Mouse (Mus musculus): ENCODE measurements around the gene Flt3. TPM values are rescaled to one million over a fixed set of nuclear protein-coding genes. Genes with fewer than 3 reads are reported as not detected.

The Flt3 gene
- polyA plus RNA-seq, 1 experiment = not detected

GRCm38 (mm10) chr5:147306638-147307397 is 93.5 kb downstream of the Flt3 start, which contains the start of gene Cdx2:
Cdx2 (minus strand) TSS chr5:147307270.
- Histone ChIP-seq H3K4me3 (ENCODE audit: insufficient read depth, low read length) (no peak within 1 kb of the TSS), H3K27ac (ENCODE audit: insufficient read depth, low read length) (no peak within 1 kb of the TSS)

DNA sequence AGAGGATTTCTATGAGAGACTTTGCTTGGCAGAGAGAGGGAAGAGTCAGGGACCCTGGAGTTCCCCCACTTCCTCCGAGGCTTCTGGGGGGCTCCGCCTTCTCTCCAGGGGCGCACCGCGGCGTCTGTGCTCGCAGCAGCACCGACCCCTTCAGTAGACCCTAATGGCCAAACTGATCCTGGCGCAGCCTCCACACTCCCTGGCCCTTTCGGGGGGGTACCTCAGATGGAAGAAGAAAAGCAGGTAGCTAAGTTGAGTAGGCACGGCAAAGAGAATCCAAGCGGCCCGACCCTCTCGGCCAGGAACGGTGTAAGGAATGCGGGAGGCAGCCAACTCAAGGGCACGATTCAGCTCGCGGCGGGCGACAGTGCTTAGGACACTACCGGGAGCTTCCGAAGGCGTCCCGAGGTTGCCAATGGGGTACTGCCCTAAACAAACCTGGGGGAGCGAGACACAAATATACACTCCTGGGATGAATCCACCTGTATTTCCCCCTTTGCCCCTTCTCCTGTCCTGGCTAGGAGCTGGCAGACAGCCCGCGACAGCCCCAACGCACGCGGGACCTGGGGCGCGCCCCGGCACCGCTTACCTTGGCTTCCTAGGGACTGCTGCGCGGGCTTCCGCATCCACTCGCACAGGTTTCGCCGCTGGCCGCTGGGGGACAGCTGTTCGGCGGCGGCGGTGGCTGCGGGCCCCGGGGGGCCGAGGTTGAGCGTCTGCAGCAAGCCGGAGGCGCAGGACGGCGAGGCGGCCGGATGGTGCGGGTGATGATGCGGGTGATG is 94.2 kb downstream of the Flt3 start:
- Histone ChIP-seq H3K27ac (ENCODE audit: insufficient read depth, low read length) (no peak overlapping the region), H3K4me1 (ENCODE audit: control insufficient read depth, insufficient read depth, low read length) (no peaks in the 10 kb centered on the region)

More at GRCm38 (mm10) chr5:147306638-147307397, 93.5 kb downstream of the Flt3 start, which contains the start of gene Cdx2:
- no peaks in the 10 kb centered on the region for H3K4me1 ChIP-seq (ENCODE audit: control insufficient read depth, insufficient read depth, low read length)
- no peak for TF ChIP-seq CTCF (IDR thresholded peaks at IDR 0.05; ENCODE audit: borderline replicate concordance, insufficient read depth, low read length)
- TF ChIP-seq POLR2A (IDR thresholded peaks at IDR 0.05; ENCODE audit: low read depth, low read length) = no peak

GRCm38 (mm10) chr5:147305166-147305565 is 95.1 kb downstream of the Flt3 start:
- no peak overlapping the region for H3K4me3 ChIP-seq (ENCODE audit: insufficient read depth, low read length)
- no peaks in the 10 kb centered on the region for H3K4me1 ChIP-seq (ENCODE audit: control insufficient read depth, insufficient read depth, low read length)
- H3K27ac ChIP-seq (ENCODE audit: insufficient read depth, low read length) = no peak overlapping the region
- TF ChIP-seq CTCF (IDR thresholded peaks at IDR 0.05; ENCODE audit: borderline replicate concordance, insufficient read depth, low read length) (no peak), POLR2A (IDR thresholded peaks at IDR 0.05; ENCODE audit: low read depth, low read length) (no peak)

More for the DNA sequence above, 94.2 kb downstream of the Flt3 start:
- TF ChIP-seq CTCF (IDR thresholded peaks at IDR 0.05; ENCODE audit: borderline replicate concordance, insufficient read depth, low read length) (no peak), POLR2A (IDR thresholded peaks at IDR 0.05; ENCODE audit: low read depth, low read length) (no peak)
- no peak overlapping the region for H3K4me3 ChIP-seq (ENCODE audit: insufficient read depth, low read length)

DNA sequence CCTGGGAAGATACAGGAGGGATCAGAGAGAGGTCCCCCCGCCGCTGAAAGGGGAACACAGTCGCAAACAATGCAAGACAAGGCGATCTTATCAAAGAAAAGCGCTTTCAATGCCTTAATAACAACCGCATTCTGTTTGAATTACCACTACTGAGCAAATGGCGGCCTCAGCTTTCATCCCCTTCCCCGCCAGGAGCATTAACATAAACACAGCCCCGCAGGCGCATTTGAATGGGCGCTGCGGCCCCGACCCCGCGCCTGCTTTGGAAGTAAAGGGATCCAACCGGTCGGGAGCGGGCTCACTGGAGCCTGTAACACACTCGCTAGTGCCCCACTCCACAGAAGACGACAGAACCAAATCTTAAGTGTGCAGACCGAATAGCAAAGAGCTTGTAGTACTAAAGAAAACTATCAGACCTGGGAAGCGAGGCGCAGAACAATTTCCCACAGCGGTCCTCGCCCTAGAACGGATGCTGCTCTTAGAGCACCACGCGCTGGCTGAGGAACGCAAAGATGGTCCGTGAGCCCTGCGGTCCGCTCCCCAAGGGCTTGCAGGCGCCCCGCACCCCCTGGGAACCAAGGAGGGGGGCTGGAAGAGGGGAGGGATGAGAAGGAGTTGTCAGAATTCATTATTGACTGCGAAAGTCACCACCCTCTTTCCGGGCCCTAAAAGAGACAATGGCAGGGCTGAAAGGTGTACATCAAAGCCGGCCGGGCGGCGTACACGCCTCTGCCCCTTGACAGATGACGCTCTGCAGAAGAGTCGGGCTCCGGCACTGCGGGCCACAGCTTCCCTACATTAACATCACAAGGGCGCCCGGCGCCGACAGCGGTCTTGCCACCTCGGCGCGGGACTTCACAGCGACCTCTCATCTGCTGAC is 95.8 kb downstream of the Flt3 start:
- Histone ChIP-seq H3K27ac (ENCODE audit: insufficient read depth, low read length) (no peak overlapping the region), H3K4me3 (ENCODE audit: insufficient read depth, low read length) (no peak overlapping the region), H3K4me1 (ENCODE audit: control insufficient read depth, insufficient read depth, low read length) (no peaks in the 10 kb centered on the region)
- no peak for TF ChIP-seq CTCF (IDR thresholded peaks at IDR 0.05; ENCODE audit: borderline replicate concordance, insufficient read depth, low read length)
- TF ChIP-seq POLR2A (IDR thresholded peaks at IDR 0.05; ENCODE audit: low read depth, low read length) = no peak

DNA sequence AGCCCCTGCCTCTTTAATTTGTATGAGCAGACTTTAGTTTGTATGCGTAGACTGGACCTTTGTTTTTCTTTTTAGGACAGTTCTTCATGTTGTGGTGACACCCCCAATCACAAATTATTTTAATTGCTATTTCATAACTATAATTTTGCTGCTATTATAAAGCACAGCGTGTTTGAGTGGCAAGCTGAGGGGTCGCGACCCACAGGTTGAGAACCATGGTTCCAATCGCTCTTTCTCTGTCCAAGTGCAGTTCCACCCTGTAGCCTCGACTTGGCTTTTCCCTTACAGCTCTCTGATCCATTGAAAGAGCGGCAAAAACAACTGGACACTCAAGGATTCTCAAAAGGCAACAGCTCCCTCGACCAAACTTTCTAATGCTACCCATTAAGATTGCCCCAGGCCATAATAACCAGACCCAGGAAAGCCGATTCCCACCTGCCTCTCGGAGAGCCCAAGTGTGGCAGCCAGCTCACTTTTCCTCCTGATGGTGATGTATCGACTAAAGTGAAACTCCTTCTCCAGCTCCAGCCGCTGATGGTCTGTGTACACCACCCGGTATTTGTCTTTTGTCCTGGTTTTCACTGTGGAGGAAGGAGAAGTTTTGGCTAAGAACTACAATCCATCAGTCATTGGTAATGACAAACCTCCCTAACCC is 97.4 kb downstream of the Flt3 start:
- no peak for TF ChIP-seq CTCF (IDR thresholded peaks at IDR 0.05; ENCODE audit: borderline replicate concordance, insufficient read depth, low read length)
- TF ChIP-seq POLR2A (IDR thresholded peaks at IDR 0.05; ENCODE audit: low read depth, low read length) = no peak
- Histone ChIP-seq H3K4me1 (ENCODE audit: control insufficient read depth, insufficient read depth, low read length) (no peaks in the 10 kb centered on the region), H3K4me3 (ENCODE audit: insufficient read depth, low read length) (no peak overlapping the region)

DNA sequence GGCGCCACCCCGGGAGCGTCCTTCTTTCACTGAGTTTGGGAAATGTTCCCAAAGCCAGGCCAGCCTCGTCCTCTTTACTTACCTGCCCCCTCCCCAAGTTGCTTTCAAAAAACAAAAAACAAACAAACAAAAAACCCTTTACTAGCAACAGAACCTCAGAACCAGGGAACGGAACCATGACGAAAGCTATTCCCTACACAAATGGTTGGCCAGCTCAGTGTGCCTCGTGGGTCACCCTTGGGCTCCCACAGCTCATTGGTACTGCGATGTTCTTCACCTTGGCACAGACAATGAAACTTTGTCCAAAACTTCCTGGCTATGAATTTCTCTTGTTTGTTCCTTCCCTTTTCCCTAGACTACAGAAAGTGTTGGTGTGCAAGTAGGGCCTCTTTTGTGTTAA is 98.1 kb downstream of the Flt3 start:
- Histone ChIP-seq H3K27ac (ENCODE audit: insufficient read depth, low read length) (no peak overlapping the region), H3K4me3 (ENCODE audit: insufficient read depth, low read length) (no peak overlapping the region), H3K4me1 (ENCODE audit: control insufficient read depth, insufficient read depth, low read length) (no peaks in the 10 kb centered on the region)
- TF ChIP-seq CTCF (IDR thresholded peaks at IDR 0.05; ENCODE audit: borderline replicate concordance, insufficient read depth, low read length) (no peak), POLR2A (IDR thresholded peaks at IDR 0.05; ENCODE audit: low read depth, low read length) (no peak)

More for the DNA sequence above, 97.4 kb downstream of the Flt3 start:
- H3K27ac ChIP-seq (ENCODE audit: insufficient read depth, low read length) = no peak overlapping the region

DNA sequence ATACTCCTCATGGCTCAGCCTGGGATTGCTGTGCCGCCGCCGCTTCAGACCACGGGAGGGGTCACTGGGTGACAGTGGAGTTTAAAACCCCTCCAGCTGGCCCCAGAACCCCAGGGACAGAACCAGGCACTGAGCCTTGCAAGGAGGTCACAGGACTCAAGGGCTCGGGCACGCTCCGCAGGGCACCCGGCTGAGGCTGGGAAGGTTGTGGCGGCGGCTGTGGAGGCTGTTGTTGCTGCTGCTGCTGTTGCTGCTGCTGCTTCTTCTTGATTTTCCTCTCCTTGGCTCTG is 98.6 kb downstream of the Flt3 start:
- H3K4me3 ChIP-seq (ENCODE audit: insufficient read depth, low read length) = no peak overlapping the region
- TF ChIP-seq POLR2A (IDR thresholded peaks at IDR 0.05; ENCODE audit: low read depth, low read length) = no peak
- no peak for TF ChIP-seq CTCF (IDR thresholded peaks at IDR 0.05; ENCODE audit: borderline replicate concordance, insufficient read depth, low read length)
- H3K4me1 ChIP-seq (ENCODE audit: control insufficient read depth, insufficient read depth, low read length) = no peaks in the 10 kb centered on the region
- no peak overlapping the region for H3K27ac ChIP-seq (ENCODE audit: insufficient read depth, low read length)

- H3K27ac ChIP-seq (ENCODE audit: insufficient read depth, low read length) = no peak overlapping the region
- TF ChIP-seq CTCF (IDR thresholded peaks at IDR 0.05; ENCODE audit: borderline replicate concordance, insufficient read depth, low read length) (no peak), POLR2A (IDR thresholded peaks at IDR 0.05; ENCODE audit: low read depth, low read length) (no peak)
- no peak overlapping the region for H3K4me3 ChIP-seq (ENCODE audit: insufficient read depth, low read length)
- no peaks in the 10 kb centered on the region for H3K4me1 ChIP-seq (ENCODE audit: control insufficient read depth, insufficient read depth, low read length)
Observed at GRCm38 (mm10) chr5:147300917-147301780, 99.1 kb downstream of the Flt3 start.

Measured in embryonic fibroblast, embryonic 13.5 days (primary cell).